Mouse (Mus musculus): ENCODE data around the gene Plekhj1.

- TF ChIP-seq CTCF (IDR thresholded peaks at IDR 0.05) = no peak
- no peak for TF ChIP-seq EP300 (IDR thresholded peaks at IDR 0.05)
Measured at GRCm38 (mm10) chr10:80774981-80775380, 23.4 kb downstream of the Plekhj1 start.

Data from lung, postnatal 0 days (tissue).